8 mouse cellular contexts compared by ENCODE assay signal in the genomic region with DNA sequence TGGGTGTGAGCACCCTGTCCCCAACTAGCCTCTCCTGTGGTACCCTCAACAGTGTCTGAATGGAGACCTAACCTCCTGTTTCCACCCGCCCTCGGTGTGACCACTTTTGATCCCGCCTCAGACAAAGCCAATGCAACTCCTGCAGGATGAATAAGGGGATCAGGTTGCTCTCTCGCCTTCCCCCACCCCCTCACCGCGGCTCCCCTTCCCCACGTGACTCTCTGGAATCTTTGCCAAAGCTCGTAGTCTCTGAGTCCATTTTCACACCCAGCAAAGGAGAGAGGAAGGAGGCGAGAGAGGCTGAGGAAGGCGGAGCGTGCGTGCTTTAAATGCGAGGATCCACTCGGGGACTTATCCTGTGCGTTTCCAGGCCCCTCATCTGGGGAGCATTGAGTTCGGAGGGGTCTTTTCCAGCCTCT. TPM values are rescaled to one million over a fixed set of nuclear protein-coding genes. Genes with fewer than 3 reads are reported as not detected.
DNase-seq lines count a peak whose midpoint lies in the region; ATAC-seq and TF ChIP-seq lines count a peak whose summit lies in the region.

A gene (plus strand): TSS at position 389 of the 419 bp plus-strand sequence.

- peaks cover 4% of the 10 kb centered on the region; the same call in 1 of the 2 replicates for H3K27me3 ChIP-seq in spleen, adult 2 months (ENCODE audit: control insufficient read depth, insufficient read depth, low read length)
- H3K27me3 ChIP-seq in hindbrain, embryonic 12.5 days: no peaks in the 10 kb centered on the region
- H3K27me3 ChIP-seq in midbrain, embryonic 14.5 days (ENCODE audit: control insufficient read depth, insufficient read depth, low read length): 0 out of 2 replicates have a peak, but pooled peaks cover 3% of the 10 kb centered on the region

- no peak within 1 kb of the TSS for H3K27ac ChIP-seq in spleen, adult 2 months (ENCODE audit: insufficient read depth, low read length)
- H3K27ac ChIP-seq in hindbrain, embryonic 12.5 days: peak within 1 kb of the TSS; percentile 64
- H3K27ac ChIP-seq in midbrain, embryonic 14.5 days (replicated peaks; ENCODE audit: low read depth, low read length): peak within 1 kb of the TSS; percentile 45

- TF ChIP-seq CTCF in spleen, adult 2 months (IDR thresholded peaks at IDR 0.05; ENCODE audit: extremely low read depth, insufficient read depth, insufficient read length, insufficient replicate concordance): no peak

- 5% methylated on average over 16 of the region's 16 CpGs for WGBS in spleen, adult 2 months
- under 1% methylated on average over 16 of the region's 16 CpGs for WGBS in hindbrain, embryonic 12.5 days
- 1% methylated on average over 16 of the region's 16 CpGs for WGBS in midbrain, embryonic 14.5 days

- no peaks in the 10 kb centered on the region; the same call in 1 of the 2 replicates for H3K9me3 ChIP-seq in hindbrain, embryonic 12.5 days (replicated peaks)
- no peaks in the 10 kb centered on the region for H3K9me3 ChIP-seq in midbrain, embryonic 14.5 days (ENCODE audit: control insufficient read depth, low read length)

- H3K36me3 ChIP-seq in spleen, adult 2 months (ENCODE audit: control insufficient read depth, insufficient read depth, low read length): no peaks in the 10 kb centered on the region
- no peaks in the 10 kb centered on the region for H3K36me3 ChIP-seq in hindbrain, embryonic 12.5 days
- H3K36me3 ChIP-seq in midbrain, embryonic 14.5 days (ENCODE audit: control insufficient read depth, insufficient read depth, low read length): no peaks in the 10 kb centered on the region

- ATAC-seq in hindbrain, embryonic 12.5 days (ENCODE audit: low FRiP score): peak; percentile 73
- ATAC-seq in midbrain, embryonic 14.5 days (ENCODE audit: low FRiP score, low TSS enrichment): peak; percentile 65

- no peak for TF ChIP-seq POLR2A in spleen, adult 2 months (IDR thresholded peaks at IDR 0.05; ENCODE audit: low read depth, low read length)

- no peak for DNase-seq in adrenal gland, postnatal 4 days (ENCODE audit: low spot score in 2 of 2)
- DNase-seq in adrenal gland, adult (ENCODE audit: inconsistent age in 2 of 2, low spot score in 1 of 2): no peak
- DNase-seq in spleen, adult 2 months (ENCODE audit: low read depth in 1 of 2, low spot score in 2 of 2): no peak
- DNase-seq in spleen, postnatal 10 days (ENCODE audit: low spot score in 2 of 2): no peak
- DNase-seq in left cerebral cortex, postnatal 36 days (ENCODE audit: low spot score in 2 of 2): peak in 1 of 2 experiments; percentile 43
- peak; percentile 78 for DNase-seq in midbrain, embryonic 14.5 days
- no peak for DNase-seq in adipocyte (ENCODE audit: low spot score)

- H3K9ac ChIP-seq in hindbrain, embryonic 12.5 days: peak within 1 kb of the TSS; percentile 77
- peak within 1 kb of the TSS; percentile 65 for H3K9ac ChIP-seq in midbrain, embryonic 14.5 days (replicated peaks; ENCODE audit: low read length)

- H3K4me3 ChIP-seq in spleen, adult 2 months (ENCODE audit: extremely low read depth, insufficient read depth, insufficient read length): peak within 1 kb of the TSS; percentile 31; the same call in 1 of the 2 replicates
- H3K4me3 ChIP-seq in hindbrain, embryonic 12.5 days: peak within 1 kb of the TSS; percentile 50
- peak within 1 kb of the TSS; percentile 61 for H3K4me3 ChIP-seq in midbrain, embryonic 14.5 days (replicated peaks; ENCODE audit: low read depth, low read length)

- no peaks in the 10 kb centered on the region for H3K4me1 ChIP-seq in spleen, adult 2 months (ENCODE audit: control insufficient read depth, insufficient read depth, insufficient read length)
- H3K4me1 ChIP-seq in hindbrain, embryonic 12.5 days: peaks cover 12% of the 10 kb centered on the region; the same call in 1 of the 2 replicates
- H3K4me1 ChIP-seq in midbrain, embryonic 14.5 days (ENCODE audit: control insufficient read depth, insufficient read depth, low read length): peaks cover 19% of the 10 kb centered on the region

- intact Hi-C loops in left cerebral cortex, postnatal 36 days (cut with DNase I): loop anchor here (5.0 to 10.0 kb wide), 4 partner anchors 106 to 301 kb away; no protein-coding TSS in a partner anchor

- peak within 1 kb of the TSS; percentile 97 for H3K4me2 ChIP-seq in hindbrain, embryonic 12.5 days (replicated peaks)
- peak within 1 kb of the TSS; percentile 99 for H3K4me2 ChIP-seq in midbrain, embryonic 14.5 days (ENCODE audit: low read length)

RNA-seq across cellular contexts. Expression of the gene that starts here (rescaled TPM):
- total RNA-seq in adrenal gland, postnatal 4 days (2021): 10 to 100 TPM; 12.1 to 26.7 TPM
- polyA plus RNA-seq in spleen, adult 2 months (2012; rRNA removed): 0.79 and 1.2 TPM in 2 replicates
- polyA plus RNA-seq in hindbrain, embryonic 12.5 days (2016; fragmentation: Nextera tagmentation; extraction: Ambion mirVana): 11.2 and 13.4 TPM in 2 replicates
- total RNA-seq in left cerebral cortex, postnatal 36 days (2021): 10 to 100 TPM; 18.1 to 29.3 TPM
- polyA plus RNA-seq in midbrain, embryonic 14.5 days (2014; fragmentation: Nextera tagmentation; extraction: Ambion mirVana): 6.3 and 7.8 TPM in 2 replicates
